Mouse (Mus musculus) ES-E14 (cell line): Measurements from ENCODE around the gene Chid1. TPM values are rescaled to one million over a fixed set of nuclear protein-coding genes. Genes with fewer than 3 reads are reported as not detected.

Source experiments
- DNase-seq: peaks from one replicate; pipeline ENCODE4 v3.0.0-alpha.2; 2013; ENCODE audit warnings: low read depth, low spot score
- H3K27ac ChIP-seq: 2 replicates; pipeline ENCODE4 v1.5.1; 2012; ENCODE audit warnings: low read depth, mild to moderate bottlenecking, low read length, moderate library complexity, mixed read lengths; ENCODE audit not compliant: poor library complexity, insufficient read depth, severe bottlenecking
- H3K36me3 ChIP-seq: 2 replicates; pipeline ENCODE4 v1.6.1; 2012; ENCODE audit warnings: mild to moderate bottlenecking, low read length, moderate library complexity, mixed read lengths; ENCODE audit not compliant: control insufficient read depth, poor library complexity, insufficient read depth, severe bottlenecking
- H3K4me1 ChIP-seq, 2 experiments: fragments of 150-350 bp in 1 of 2; sonication (generic) in 1 of 2; 2 replicates each; pipeline ENCODE4 v1.6.1; 2012; ENCODE audit warnings: low read length in 2 of 2, mild to moderate bottlenecking in 1 of 2, mixed read lengths in 1 of 2; ENCODE audit not compliant: control insufficient read depth in 2 of 2, insufficient read depth in 2 of 2, poor library complexity in 1 of 2
- H3K4me3 ChIP-seq, 2 experiments: fragments of 150-350 bp in 1 of 2; sonication (generic) in 1 of 2; 2 replicates each; pipeline ENCODE4 v1.5.1; 2012; ENCODE audit warnings: low read length in 2 of 2, low read depth in 1 of 2, mild to moderate bottlenecking in 1 of 2, mixed read lengths in 1 of 2; ENCODE audit not compliant: insufficient read depth in 1 of 2, poor library complexity in 1 of 2, severe bottlenecking in 1 of 2
- H3K9ac ChIP-seq: 2 replicates; pipeline ENCODE4 v1.6.1; 2012; ENCODE audit warnings: low read depth, mild to moderate bottlenecking, low read length, mixed read lengths; ENCODE audit not compliant: poor library complexity, insufficient read depth, severe bottlenecking
- H3K9me3 ChIP-seq: fragments of 150-350 bp; sonication (generic); 2 replicates; pipeline ENCODE4 v1.6.1; 2012; ENCODE audit warnings: low read depth, mild to moderate bottlenecking, low read length; ENCODE audit not compliant: control insufficient read depth, insufficient read depth
- CHD2 ChIP-seq: IDR thresholded peaks from 2 replicates; pipeline ENCODE4 v1.6.1; 2014; ENCODE audit warnings: mild to moderate bottlenecking, low read depth, low read length, inconsistent platforms
- HCFC1 ChIP-seq: IDR thresholded peaks from 2 replicates; pipeline ENCODE4 v1.6.1; 2012; ENCODE audit warnings: low read length, inconsistent platforms, borderline replicate concordance; ENCODE audit not compliant: insufficient read depth
- MAFK ChIP-seq: IDR thresholded peaks from 2 replicates; pipeline ENCODE4 v1.6.1; 2014; ENCODE audit warnings: mild to moderate bottlenecking, low read depth, low read length, inconsistent platforms; ENCODE audit not compliant: insufficient read depth
- ZC3H11A ChIP-seq: IDR thresholded peaks from 2 replicates; pipeline ENCODE4 v1.6.1; 2012; ENCODE audit warnings: low read depth, mild to moderate bottlenecking, inconsistent platforms, low read length, borderline replicate concordance
- ZNF384 ChIP-seq: IDR thresholded peaks from 2 replicates; pipeline ENCODE4 v1.6.1; 2012; ENCODE audit warnings: low read depth, low read length, inconsistent platforms
- in situ Hi-C, 2 experiments: fragments of 600-800 bp; cut with MboI; formaldehyde crosslinking; loops; one replicate each; pipeline ENCODE4 v1.15.1; 2025; ENCODE audit warnings: low sequenced_read_pairs in 2 of 2, inconsistent platforms in 1 of 2; ENCODE audit not compliant: unreplicated experiment in 2 of 2
- total RNA-seq: library from RNA; depleted of rRNA; stranded (reverse); fragments of 300-350 nt; gene quantifications from 2 replicates; pipeline ENCODE4 v1.2.3, GENCODE M21; 2012

Gene Chid1
- total RNA-seq, 1 experiment = 30.1 TPM

GRCm38 (mm10) chr7:141542588-141542987 lies 2.9 kb upstream of the Chid1 start:
- no peaks in the 10 kb centered on the region for H3K36me3 ChIP-seq
- no peak overlapping the region for H3K27ac ChIP-seq
- no peak overlapping the region for H3K4me3 ChIP-seq
- no peak for DNase-seq
- H3K9ac ChIP-seq = no peak overlapping the region
- in situ Hi-C loops = no loop called here
- TF ChIP-seq CHD2 = no peak
- no peak for TF ChIP-seq HCFC1
- TF ChIP-seq MAFK = no peak
- no peak for TF ChIP-seq ZC3H11A
- no peak for TF ChIP-seq ZNF384
- H3K4me1 ChIP-seq = peaks cover 0 to 3% of the 10 kb centered on the region in 2 experiments; a peak in 1 of 4 replicates
- no peaks in the 10 kb centered on the region for H3K9me3 ChIP-seq

DNA sequence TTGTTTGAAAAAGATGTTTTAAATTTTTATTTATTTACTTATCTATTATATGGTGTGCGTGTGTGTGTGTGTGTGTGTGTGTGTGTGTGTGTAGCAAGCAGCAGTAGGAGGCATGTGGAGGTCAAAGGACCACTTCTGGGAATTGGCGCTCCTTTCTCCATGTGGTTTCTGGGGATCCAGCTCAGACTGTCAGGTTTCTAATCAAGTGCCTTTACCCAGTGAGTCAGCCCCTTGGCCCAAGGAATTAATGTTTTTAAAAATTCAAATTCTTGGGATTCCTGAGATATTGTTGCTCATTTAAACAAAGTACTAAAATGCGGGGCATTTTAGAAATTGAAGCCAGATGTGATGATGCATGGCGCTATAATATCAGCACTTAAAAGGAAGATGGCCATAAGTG lies 2.0 kb upstream of the Chid1 start:
- H3K9me3 ChIP-seq = no peaks in the 10 kb centered on the region
- TF ChIP-seq HCFC1 = no peak
- no peak for TF ChIP-seq CHD2
- no peak for TF ChIP-seq ZC3H11A
- TF ChIP-seq ZNF384 = no peak
- no peak for TF ChIP-seq MAFK
- no peak overlapping the region for H3K9ac ChIP-seq
- H3K4me1 ChIP-seq = peaks cover 0 to 3% of the 10 kb centered on the region in 2 experiments; a peak in 1 of 4 replicates
- H3K27ac ChIP-seq = no peak overlapping the region
- in situ Hi-C loops = no loop called here
- DNase-seq = no peak
- no peak overlapping the region for H3K4me3 ChIP-seq
- no peaks in the 10 kb centered on the region for H3K36me3 ChIP-seq

GRCm38 (mm10) chr7:141540312-141541081 lies 840 bp upstream of the Chid1 start:
- H3K36me3 ChIP-seq = no peaks in the 10 kb centered on the region
- no peaks in the 10 kb centered on the region for H3K9me3 ChIP-seq
- TF ChIP-seq CHD2 (no peak), HCFC1 (no peak), ZC3H11A (no peak), MAFK (no peak), ZNF384 (no peak)
- DNase-seq = no peak
- peaks cover 0 to 3% of the 10 kb centered on the region in 2 experiments; a peak in 1 of 4 replicates for H3K4me1 ChIP-seq
- peak overlapping the region; percentile 90 to 95 for H3K4me3 ChIP-seq
- in situ Hi-C loops = no loop called here
- peak overlapping the region; percentile 70 for H3K9ac ChIP-seq
- no peak overlapping the region for H3K27ac ChIP-seq

GRCm38 (mm10) chr7:141538852-141539555 lies 653 bp downstream of the Chid1 start:
- Histone ChIP-seq H3K9ac (peak overlapping the region; percentile 92), H3K27ac (peak overlapping the region; percentile 26; the same call in 1 of the 2 replicates), H3K4me1 (peaks cover 0 to 3% of the 10 kb centered on the region in 2 experiments; a peak in 1 of 4 replicates), H3K4me3 (peak overlapping the region; percentile 90 to 95), H3K36me3 (no peaks in the 10 kb centered on the region), H3K9me3 (no peaks in the 10 kb centered on the region)
- in situ Hi-C loops = no loop called here
- DNase-seq = no peak
- TF ChIP-seq CHD2 (no peak), HCFC1 (no peak), MAFK (no peak), ZC3H11A (no peak), ZNF384 (no peak)
